Mouse (Mus musculus) kidney, postnatal 0 days (tissue): ENCODE measurements around the gene Bahd1. TPM values are rescaled to one million over a fixed set of nuclear protein-coding genes. Genes with fewer than 3 reads are reported as not detected.
A peak's percentile ranks its signal among the peaks of the same experiment; 100 is the strongest.

Source experiments
- ATAC-seq: fragments of 200-750 bp; cut with Nextera tagmentation; replicated peaks from 2 replicates; pipeline ENCODE4 v1.8.0; 2017; ENCODE audit warnings: low read depth, moderate number of reproducible peaks, moderate TSS enrichment, moderate library complexity; ENCODE audit not compliant: low FRiP score
- DNase-seq: peaks from one replicate; pipeline ENCODE4 v3.0.0-alpha.2; 2016; ENCODE audit warnings: low spot score
- H3K27ac ChIP-seq: fragments of 300-500 bp; sonication (generic); 2 replicates; pipeline ENCODE4 v1.5.1; 2014; ENCODE audit warnings: mild to moderate bottlenecking
- H3K27me3 ChIP-seq: fragments of 300-500 bp; sonication (generic); 2 replicates; pipeline ENCODE4 v1.6.1; 2014; ENCODE audit warnings: low read length, mixed read lengths; ENCODE audit not compliant: insufficient read depth
- H3K36me3 ChIP-seq: fragments of 300-500 bp; sonication (generic); 2 replicates; pipeline ENCODE4 v1.6.1; 2014; ENCODE audit warnings: low read length, mixed read lengths; ENCODE audit not compliant: insufficient read depth
- H3K4me1 ChIP-seq: fragments of 300-500 bp; sonication (generic); replicated peaks from 2 replicates; pipeline ENCODE4 v1.6.1; 2014; ENCODE audit warnings: antibody characterized with exemption, low read length, mixed read lengths; ENCODE audit not compliant: insufficient read depth
- H3K4me2 ChIP-seq: fragments of 300-500 bp; sonication (generic); 2 replicates; pipeline ENCODE4 v1.6.1; 2014; ENCODE audit warnings: mild to moderate bottlenecking, low read length, moderate library complexity, mixed read lengths
- H3K4me3 ChIP-seq: fragments of 300-500 bp; sonication (generic); replicated peaks from 2 replicates; pipeline ENCODE4 v1.5.1; 2014; ENCODE audit warnings: low read depth, low read length
- H3K9ac ChIP-seq: fragments of 300-500 bp; sonication (generic); 2 replicates; pipeline ENCODE4 v1.6.1; 2014; ENCODE audit warnings: low read depth, low read length
- H3K9me3 ChIP-seq: fragments of 300-500 bp; sonication (generic); replicated peaks from 2 replicates; pipeline ENCODE4 v1.6.1; 2016; ENCODE audit warnings: low read length, inconsistent platforms, mixed read lengths
- CTCF ChIP-seq: IDR thresholded peaks from 2 replicates; pipeline ENCODE4 v1.5.1; 2016; ENCODE audit warnings: antibody characterized with exemption, low read depth, mild to moderate bottlenecking, moderate library complexity
- WGBS: fragments of 180-500 bp; shearing (Covaris S2); extraction: QIAGEN DNeasy Blood & Tissue Kit; methylation state at CpG from one replicate; pipeline ENCODE4 v1.1.7; 2014; 5-methylcytosine and 5-hydroxymethylcytosine counted together
- polyA plus RNA-seq: library from polyadenylated mRNA; unstranded; fragments of >200 nt; fragmentation: Nextera tagmentation; extraction: Ambion mirVana; gene quantifications from 2 replicates; pipeline ENCODE4 v1.2.1, GENCODE M21; 2015

Bahd1 gene
- polyA plus RNA-seq, 1 experiment from 2014 or later: 3.3 TPM

- no peak for TF ChIP-seq CTCF
- H3K36me3 ChIP-seq: no peaks in the 10 kb centered on the region
- ATAC-seq: no peak
Observed at GRCm38 (mm10) chr2:118907781-118908180, 7.6 kb downstream of the Bahd1 start.

GRCm38 (mm10) chr2:118909151-118909550, 9.0 kb downstream of the Bahd1 start:
- no peak for DNase-seq
- Histone ChIP-seq H3K27ac (peak overlapping the region; percentile 25; the same call in 1 of the 2 replicates), H3K9ac (no peak overlapping the region), H3K4me2 (no peak overlapping the region), H3K4me3 (no peak overlapping the region), H3K27me3 (no peaks in the 10 kb centered on the region), H3K9me3 (no peaks in the 10 kb centered on the region), H3K4me1 (peaks cover 14% of the 10 kb centered on the region; the same call in 1 of the 2 replicates), H3K36me3 (no peaks in the 10 kb centered on the region)
- ATAC-seq: no peak
- TF ChIP-seq CTCF: no peak
- WGBS: 69% methylated on average over 1 of the region's 1 CpGs

More at GRCm38 (mm10) chr2:118907781-118908180, 7.6 kb downstream of the Bahd1 start:
- no peaks in the 10 kb centered on the region for H3K27me3 ChIP-seq
- 0 out of 2 replicates have a peak, but pooled peaks cover 3% of the 10 kb centered on the region for H3K4me1 ChIP-seq
- no peak for DNase-seq
- H3K4me3 ChIP-seq: no peak overlapping the region
- no peak overlapping the region for H3K27ac ChIP-seq
- no peak overlapping the region for H3K9ac ChIP-seq
- H3K9me3 ChIP-seq: no peaks in the 10 kb centered on the region
- 73% methylated on average over 3 of the region's 3 CpGs for WGBS
- no peak overlapping the region for H3K4me2 ChIP-seq

- no peak overlapping the region for H3K27ac ChIP-seq
- no peaks in the 10 kb centered on the region for H3K9me3 ChIP-seq
- H3K36me3 ChIP-seq: no peaks in the 10 kb centered on the region
- H3K27me3 ChIP-seq: no peaks in the 10 kb centered on the region
- TF ChIP-seq CTCF: no peak
- no peak overlapping the region for H3K4me2 ChIP-seq
- no peak for DNase-seq
- H3K9ac ChIP-seq: no peak overlapping the region
- no peak overlapping the region for H3K4me3 ChIP-seq
- ATAC-seq: no peak
- peaks cover 14% of the 10 kb centered on the region; the same call in 1 of the 2 replicates for H3K4me1 ChIP-seq
- 74% methylated on average over 7 of the region's 7 CpGs for WGBS
Observed at GRCm38 (mm10) chr2:118910605-118911278, 10.6 kb downstream of the Bahd1 start.

- TF ChIP-seq CTCF: no peak
- Histone ChIP-seq H3K4me3 (no peak overlapping the region), H3K27me3 (no peaks in the 10 kb centered on the region), H3K36me3 (0 out of 2 replicates have a peak, but pooled peaks cover 6% of the 10 kb centered on the region), H3K9me3 (no peaks in the 10 kb centered on the region), H3K27ac (no peak overlapping the region), H3K9ac (no peak overlapping the region), H3K4me1 (peaks cover 14% of the 10 kb centered on the region; the same call in 1 of the 2 replicates), H3K4me2 (no peak overlapping the region)
- ATAC-seq: no peak
- no peak for DNase-seq
- 68% methylated on average over 8 of the region's 8 CpGs for WGBS
Observed at GRCm38 (mm10) chr2:118912706-118913105, 12.5 kb downstream of the Bahd1 start.

GRCm38 (mm10) chr2:118913551-118914276, 13.5 kb downstream of the Bahd1 start:
- DNase-seq (no peak), ATAC-seq (no peak)
- peaks cover 12% of the 10 kb centered on the region; the same call in 1 of the 2 replicates for H3K4me1 ChIP-seq
- no peak overlapping the region for H3K27ac ChIP-seq
- no peak overlapping the region for H3K4me2 ChIP-seq
- H3K27me3 ChIP-seq: no peaks in the 10 kb centered on the region
- 56% methylated on average over 11 of the region's 11 CpGs for WGBS
- H3K9me3 ChIP-seq: no peaks in the 10 kb centered on the region
- no peak overlapping the region for H3K4me3 ChIP-seq
- no peak overlapping the region for H3K9ac ChIP-seq
- no peak for TF ChIP-seq CTCF
- 0 out of 2 replicates have a peak, but pooled peaks cover 6% of the 10 kb centered on the region for H3K36me3 ChIP-seq

- 0 out of 2 replicates have a peak, but pooled peaks cover 6% of the 10 kb centered on the region for H3K36me3 ChIP-seq
- H3K9me3 ChIP-seq: no peaks in the 10 kb centered on the region
- no peaks in the 10 kb centered on the region for H3K27me3 ChIP-seq
- no peak overlapping the region for H3K4me3 ChIP-seq
- TF ChIP-seq CTCF: no peak
- H3K27ac ChIP-seq: no peak overlapping the region
- H3K4me2 ChIP-seq: no peak overlapping the region
- 67% methylated on average over 8 of the region's 8 CpGs for WGBS
- H3K4me1 ChIP-seq: peaks cover 12% of the 10 kb centered on the region; the same call in 1 of the 2 replicates
- no peak overlapping the region for H3K9ac ChIP-seq
- DNase-seq (no peak), ATAC-seq (no peak)
Observed at GRCm38 (mm10) chr2:118914685-118915084, 14.5 kb downstream of the Bahd1 start.
